Mouse (Mus musculus): ENCODE measurements around the gene Ddx55.

Ddx55 gene

DNA sequence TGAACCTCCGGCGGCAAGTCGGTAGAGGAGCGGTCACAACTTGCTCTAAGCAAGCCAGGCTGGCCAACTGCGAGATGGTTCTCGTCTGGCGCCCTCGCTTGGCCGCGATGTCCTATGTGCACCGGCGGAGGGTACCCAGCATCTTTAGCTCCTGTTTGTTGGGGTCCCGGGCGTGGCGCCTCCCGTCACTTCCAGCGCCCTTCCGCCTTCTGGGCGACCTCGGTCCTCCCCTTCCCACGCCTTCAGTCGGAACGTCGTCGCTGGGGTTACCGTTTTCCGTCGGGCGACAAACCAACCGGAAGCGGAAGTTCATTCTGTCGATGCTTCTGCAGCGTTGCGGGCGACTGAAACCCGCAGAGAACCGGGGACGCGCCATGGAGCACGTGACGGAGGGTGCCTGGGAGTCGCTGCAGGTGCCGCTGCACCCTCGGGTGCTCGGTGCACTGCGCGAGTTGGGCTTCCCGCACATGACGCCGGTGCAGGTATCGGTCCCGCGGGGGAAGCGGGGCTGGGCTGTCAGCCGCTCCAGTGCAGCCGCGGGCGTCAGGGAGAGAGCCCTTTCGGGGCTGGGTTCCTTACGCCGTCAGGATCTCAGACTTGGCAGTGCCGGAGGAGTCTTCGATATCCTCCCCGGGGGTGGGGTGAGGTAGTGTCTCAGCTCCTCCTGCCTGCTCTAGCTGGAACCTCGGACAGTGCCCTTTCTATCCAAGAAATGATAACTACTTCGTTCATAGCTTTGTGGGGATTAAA is at the start of gene Ddx55:
TSS of gene Ddx55 (plus strand) at position 307 of the 750 bp plus-strand sequence.
- peak; percentile 91 for DNase-seq

DNA sequence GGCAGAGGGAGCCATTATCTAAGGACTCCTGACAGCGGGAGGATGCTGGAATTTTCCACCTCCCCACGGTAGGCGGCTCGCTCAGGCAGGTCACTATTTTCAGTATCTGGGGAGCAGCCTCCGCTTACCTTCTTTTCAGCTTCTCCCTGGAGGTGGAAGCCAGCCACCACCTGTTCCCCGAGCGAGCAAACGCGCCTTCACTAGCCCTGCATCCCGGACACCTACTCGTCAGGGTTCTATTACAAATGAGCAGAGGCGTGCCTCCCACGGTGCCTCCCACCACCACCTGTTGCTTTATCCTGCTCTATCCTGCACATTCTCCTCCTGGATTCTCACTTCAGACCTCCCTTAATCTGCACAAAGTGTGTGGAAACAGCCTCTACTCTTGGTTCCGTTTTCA is 48.9 kb upstream of the Ddx55 start:
- DNase-seq = no peak

DNA sequence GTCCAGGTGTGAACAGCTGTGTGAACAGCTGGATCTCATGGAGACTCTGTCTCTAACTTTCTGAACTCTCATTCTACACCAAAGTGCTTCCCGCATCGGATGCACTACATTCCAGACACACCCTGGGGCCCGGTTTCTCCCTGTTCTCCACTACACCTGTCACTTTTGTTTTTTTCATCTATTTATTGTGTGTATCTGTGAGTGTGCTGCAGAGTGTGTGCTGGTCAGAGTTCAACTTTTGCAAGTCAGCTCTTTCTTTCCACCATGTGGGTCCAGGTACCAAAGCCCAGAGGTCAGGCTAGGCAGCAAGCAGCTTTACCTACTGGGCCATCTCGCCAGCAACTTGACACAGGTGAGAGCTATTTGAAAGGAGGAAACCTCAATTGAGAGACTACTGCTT is 47.4 kb upstream of the Ddx55 start:
- DNase-seq = no peak

DNA sequence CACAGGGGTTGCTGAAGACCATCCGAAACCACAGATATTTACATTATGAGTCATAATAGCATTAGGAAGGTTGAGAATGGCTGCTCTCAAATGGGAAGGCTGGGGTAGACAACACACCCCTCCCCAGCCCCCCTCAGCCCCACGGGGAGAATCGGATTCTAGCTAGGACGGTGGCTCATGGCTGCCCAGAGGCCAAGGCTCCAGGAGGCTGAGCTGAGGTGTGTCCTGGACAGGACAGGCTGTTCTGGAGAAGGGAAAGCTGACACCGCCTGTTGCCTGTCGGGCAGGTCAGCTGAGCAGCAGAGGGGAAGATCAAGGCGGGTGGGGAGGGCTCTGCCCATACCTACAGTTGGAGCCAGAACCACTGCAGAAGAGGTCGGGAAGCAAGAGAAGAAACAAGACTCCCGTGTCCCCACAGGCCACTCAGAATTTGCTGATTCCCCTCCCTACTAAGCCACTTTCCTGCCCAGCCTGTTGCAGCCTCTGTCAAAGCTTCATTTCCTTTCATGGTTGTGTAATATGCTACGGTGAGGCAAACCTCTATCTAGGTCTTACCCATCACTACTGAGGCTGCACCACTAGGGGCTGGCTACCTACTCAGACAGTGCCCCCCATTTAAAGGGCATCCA is 45.8 kb upstream of the Ddx55 start:
- no peak for DNase-seq

DNA sequence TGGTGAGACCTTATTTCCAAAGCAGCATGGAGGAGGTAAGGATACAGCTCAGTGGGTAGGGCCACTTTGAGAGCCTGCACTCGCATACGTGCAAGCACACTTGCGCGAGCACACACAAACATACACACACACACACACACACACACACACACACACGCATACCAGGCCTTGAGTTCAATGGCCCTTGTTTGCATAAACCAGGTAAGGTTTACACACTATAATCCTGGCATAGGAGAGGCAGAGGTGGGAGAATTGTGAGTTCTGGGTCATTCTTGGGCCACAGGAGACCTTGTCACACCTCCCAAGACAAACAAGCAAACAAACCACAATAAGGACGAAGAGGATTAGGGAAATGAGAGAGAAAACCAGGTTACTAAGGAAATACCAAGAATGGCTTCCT is 43.5 kb upstream of the Ddx55 start:
- DNase-seq = peak; percentile 33

DNA sequence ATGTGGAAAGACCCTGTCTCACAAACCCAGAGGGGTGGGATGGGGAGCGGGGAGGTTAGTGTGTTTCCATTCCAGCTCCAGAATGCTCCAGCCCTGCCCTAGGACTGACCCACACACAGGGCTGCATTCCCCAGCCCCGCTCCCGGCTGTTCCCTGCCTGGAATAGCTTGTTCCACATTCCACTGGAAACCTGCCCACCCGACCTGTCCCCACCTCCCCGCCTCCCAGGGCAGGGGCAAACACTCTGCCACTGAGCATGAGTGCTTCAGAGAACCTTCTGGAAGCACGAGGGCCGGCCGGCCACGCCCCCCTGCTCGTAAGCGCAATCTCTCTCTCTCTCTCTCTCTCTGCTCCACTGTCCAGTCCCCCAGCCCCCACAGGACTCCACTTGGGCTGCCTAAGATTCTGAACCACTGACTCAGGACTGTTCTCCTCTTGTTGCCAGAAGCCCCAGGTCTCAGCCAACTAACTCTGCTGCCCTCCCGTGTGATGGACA is 42.9 kb upstream of the Ddx55 start:
- peak; percentile 88 for DNase-seq

DNA sequence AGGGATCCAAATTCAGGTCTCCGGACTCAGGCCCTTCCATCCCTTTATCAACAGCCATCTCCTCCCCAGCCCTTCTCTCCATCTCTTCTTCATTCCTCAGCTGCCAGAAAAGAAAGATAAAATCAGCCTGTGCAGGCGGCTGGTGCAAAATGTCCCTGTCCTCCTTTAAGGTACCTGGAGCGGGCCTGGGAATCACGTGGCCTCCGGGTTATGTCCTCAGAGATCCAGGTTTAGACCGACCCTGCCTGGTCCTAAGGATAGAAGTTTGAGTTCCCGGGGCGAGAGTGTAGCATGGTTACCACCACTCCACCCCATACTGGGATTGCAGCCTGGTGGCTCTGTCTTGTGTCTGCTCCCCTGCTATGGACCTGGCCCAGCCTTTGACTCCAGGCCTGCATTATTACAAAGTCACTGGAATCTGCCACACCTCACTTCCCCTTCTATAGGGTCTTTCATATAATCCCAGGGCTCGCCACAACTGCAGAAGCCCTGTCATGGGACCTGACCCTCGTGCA is 42.1 kb upstream of the Ddx55 start:
- no peak for DNase-seq

DNA sequence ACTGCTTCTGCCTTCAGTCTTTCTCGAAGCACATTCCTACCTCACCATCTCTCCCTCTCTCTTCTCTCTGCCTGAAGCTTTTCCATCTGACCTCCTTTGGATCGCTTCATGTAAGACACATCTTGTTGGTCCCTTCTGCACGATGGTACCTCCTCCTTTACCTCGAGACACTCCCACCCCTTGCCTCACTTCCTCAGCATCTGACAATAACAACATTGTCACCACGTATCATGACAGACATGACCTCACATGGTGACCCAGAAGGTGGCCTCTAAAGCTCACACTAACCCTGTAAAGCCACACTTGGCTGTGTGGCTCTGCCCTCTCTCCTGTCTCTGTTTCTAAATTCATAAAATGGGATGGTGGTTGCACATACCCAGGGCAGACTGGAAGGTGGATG is 36.9 kb upstream of the Ddx55 start:
- no peak for DNase-seq

DNA sequence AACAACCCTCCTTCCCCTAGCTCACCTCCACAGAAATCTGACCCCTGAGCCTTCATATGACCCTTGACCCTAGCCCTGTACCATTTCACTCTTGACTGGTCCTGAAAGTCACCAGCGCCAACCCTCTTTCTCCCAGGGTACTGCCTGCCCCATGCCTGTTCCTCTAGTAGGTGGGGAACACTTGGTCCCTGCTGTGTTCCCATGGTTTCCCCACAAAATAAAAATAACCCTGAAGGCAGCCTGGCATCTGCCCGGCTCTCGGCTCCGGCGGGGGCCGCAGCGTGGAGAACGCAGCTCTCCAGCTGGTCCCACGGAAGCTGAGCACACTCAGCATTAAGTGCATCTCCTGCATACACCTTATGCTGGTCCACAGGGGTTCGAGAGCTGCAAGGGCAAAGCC is 34.0 kb upstream of the Ddx55 start:
- no peak for DNase-seq

DNA sequence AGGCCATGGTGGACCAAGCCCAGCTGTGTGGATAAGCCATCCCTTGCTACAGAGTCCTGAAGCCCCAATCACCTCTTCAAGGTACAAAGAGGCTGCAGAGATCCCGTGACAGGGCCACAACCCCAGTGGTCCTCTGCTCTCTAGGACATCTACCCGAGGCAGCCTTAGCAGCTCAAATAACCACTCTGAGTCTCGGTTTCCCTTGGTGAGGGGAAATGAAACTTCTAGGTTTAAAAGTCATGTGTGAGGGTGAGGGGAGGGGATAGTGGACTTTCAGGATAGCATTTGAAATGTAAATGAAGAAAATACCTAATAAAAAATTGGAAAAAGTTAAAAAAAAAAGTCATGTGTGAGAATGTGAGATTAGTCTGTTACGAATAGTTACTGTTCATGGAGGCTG is 31.1 kb upstream of the Ddx55 start:
- no peak for DNase-seq

DNA sequence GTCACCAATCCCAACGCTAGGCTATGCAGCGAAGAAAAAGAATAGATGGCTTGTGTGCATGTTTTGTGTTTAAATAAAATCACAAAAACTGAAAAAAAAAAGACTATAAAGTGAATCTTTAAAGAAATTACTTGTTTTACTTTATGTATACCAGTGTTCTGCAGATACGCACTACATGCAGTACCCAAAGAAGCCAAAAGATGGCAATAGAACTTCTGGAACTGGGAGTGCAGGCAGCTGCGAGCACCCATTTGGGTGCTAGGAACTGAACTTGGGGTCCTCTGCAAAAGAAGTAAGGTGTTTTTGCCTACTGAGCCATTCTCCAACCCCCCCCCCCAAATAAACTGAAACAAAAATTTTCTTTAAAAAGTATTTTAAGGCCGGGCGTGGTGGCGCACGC is 29.6 kb upstream of the Ddx55 start:
- DNase-seq = no peak

DNA sequence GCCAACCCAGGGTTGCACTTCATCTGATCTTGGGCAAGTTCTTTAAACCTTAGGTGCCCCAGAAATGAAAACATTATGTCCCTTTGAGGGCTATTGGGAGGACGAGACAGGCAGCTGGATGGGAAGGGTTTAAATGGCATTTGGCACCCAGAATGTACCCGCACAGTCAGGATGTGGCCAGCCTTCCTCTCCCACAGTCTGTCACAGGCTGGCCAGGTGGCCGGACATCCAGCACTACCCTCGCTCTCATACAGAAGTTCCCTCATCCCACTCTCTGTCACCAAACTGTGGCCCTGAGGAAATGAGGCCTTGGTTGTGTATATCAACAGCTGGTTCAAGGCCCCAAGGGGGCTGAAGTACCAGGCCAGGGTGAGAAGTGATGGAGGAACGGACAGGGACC is 27.7 kb upstream of the Ddx55 start:
- no peak for DNase-seq

DNA sequence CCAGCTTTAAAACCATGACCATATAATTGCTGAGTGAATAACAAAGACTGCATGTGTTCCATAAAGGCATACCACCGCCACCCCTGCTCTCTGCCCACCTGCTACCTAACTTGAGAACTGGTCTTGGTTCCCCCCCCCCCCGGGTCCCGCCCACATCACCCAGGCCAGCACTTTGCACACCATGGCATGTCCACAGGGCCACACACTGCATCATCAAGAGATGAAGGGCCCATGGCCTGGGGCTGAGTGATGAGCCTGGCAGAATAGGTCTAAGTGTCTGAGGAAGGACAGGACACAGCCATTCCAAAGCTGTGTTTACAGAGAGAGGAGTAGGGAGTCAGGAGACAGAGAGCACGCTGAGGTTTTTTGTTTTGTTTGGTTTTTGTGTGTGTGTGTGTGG is 24.3 kb upstream of the Ddx55 start:
- DNase-seq = no peak

DNA sequence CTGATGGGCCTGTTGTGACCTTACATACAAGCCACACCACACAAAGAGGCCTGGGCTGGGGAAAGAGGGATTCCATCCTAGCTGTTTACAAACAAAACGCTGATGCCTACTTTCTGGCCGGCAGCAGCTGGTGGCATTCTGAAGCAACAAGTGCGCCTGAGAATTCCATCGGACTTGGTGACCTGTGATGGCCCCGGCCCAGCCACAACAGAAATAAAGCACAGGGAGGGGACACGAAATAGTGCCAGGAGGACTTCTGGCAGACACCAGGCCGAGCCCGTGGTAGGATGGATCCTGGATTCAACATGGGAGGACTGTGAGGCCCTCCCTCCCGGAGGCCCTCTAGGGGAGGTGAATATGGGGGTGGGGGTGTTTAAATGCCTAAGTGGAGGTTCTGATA is 23.9 kb upstream of the Ddx55 start:
- DNase-seq = peak; percentile 31

DNA sequence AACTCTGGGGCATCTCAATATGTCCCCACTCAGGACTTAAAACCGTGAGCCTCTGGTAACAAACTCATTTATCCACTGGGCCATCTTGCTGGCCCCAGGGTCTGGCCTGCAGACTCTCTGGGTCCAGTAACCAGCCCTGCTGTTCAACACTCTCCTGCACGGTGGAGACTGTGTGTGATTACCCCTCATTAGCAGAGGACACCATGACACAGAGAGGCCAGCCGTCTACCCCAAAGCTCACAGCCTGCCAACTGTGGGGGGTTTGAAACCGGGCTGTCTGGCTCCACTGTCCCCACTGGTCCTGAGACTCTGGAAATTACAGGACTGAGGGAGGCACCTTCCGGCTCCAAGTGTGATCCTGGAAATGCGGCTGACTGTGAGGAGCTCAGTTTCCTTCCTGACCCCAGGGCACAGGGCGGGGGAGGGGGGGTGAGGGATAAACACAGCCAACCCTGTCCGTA is 23.4 kb upstream of the Ddx55 start:
- DNase-seq = peak; percentile 63

DNA sequence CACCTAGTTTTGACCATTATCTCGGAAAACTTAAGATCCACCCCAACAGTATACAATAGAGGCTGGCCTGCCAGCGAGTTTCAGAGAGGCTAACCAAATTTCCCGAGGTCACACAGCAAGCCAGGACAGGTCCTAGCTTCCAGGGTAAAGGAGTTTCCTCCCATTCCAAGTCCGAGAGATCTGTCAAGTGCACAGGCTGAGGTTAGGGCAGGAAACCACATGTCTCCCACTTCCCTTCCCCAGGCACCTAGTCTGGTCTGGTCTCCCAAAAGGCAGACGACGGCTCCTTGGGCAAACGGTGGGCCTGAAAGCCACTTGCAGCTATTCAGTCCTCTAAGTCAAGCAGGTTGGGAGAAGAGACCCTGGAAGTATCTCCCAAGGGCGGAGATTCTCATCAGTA is 23.0 kb upstream of the Ddx55 start:
- peak; percentile 41 for DNase-seq

DNA sequence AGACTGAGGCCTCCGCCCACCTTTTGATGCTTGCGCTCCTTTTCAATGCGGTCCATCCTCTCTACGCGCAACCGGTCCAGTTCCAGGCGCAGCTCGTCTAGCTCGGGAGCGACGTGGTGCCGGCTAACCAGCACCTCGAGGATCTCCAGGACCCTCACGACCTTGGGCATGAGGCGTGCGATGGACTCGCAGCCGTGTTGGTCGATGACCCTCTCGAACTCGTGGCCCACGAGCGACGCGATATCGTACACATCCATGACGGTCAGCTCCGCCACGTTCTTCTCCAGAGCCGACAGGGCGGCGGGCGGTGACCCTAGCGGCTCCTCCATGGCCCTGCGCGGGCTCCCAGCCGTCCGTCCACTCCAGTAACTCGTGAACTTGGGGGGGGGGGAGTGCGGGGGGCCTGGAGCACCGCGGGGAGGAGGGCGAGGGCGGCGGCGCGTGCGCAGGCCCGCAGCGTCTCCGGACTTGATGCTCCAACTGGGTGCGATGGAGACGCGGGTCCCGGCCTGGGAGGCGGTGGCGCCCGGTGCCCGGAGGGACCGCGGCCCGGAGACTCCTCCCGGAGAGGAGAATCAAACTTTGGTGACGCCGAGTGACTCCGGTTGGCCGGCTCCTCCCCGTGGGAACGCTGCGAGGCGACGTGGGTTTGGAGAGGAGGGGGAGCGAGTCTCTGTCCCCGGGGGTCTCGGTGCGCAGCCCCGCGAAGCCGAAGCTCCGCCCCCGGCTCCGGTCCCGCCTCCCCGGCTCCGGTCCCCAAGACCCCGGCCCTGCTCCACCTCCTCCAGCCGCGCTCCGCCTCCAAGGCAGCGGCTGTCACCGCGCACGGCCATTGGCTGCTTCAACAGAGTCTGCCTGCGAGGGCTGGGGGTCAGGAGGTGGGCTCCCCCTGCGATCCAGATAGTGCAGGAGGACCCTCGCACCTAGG is 21.7 kb upstream of the Ddx55 start, which contains the start of gene Rilpl1:
TSS of gene Rilpl1 (minus strand) at position 737 of the 928 bp plus-strand sequence.
- peak; percentile 91 for DNase-seq

DNA sequence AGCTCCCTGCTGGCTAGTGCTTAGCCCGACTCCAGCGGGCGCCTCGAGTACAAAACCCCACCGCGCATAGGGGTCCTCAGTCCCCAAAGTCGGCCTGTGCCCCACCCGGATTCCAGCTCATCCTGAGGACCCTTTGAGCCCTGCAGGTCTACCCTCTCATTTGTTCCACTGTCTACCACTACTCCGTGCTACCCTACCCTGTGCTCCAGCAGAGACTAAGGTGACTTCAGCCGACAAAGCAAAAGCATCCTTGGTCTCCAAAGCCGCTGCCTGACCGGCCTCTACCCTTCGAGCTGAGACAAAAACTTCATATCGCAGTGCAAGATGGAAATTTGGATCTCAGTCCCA is 21.1 kb upstream of the Ddx55 start:
- DNase-seq = no peak

DNA sequence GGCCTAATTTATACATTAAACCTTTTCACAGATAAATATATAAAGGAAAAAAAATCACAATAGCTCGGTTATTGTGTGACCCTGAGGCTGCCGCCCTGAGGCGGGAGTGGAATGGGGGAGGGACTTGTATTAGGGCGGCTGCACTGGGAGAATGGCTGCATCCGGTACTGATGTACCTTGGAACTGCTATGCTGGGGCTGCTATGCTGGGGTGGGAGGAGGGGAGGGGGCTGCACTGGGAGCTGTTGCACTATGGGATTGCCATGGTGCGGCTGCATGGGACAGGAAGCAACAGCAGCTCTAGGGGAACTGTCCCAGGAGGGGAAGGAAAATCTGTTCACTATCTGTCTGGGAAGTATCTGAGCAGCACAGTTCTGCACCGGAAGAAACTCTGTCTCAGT is 20.2 kb upstream of the Ddx55 start:
- peak; percentile 49 for DNase-seq

DNA sequence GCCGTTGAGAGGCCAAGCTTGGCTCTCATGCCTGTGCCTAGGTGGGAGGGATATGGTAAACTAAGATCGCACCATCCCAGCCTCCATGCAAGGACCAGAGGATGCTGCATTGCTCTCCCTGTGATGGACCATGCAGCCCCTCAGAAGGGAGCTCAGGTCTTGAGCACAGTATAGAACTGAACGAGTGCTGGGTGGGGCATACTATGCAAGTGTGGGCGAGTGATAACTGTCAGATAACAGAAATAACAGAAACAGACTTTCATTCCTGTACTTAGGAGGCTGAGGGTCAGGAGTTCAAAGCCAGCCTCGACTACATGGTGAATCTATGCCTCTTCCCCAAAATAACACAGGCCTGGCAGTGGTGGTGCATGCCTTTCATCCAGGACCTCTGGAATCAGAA is 17.6 kb upstream of the Ddx55 start:
- DNase-seq = no peak

DNA sequence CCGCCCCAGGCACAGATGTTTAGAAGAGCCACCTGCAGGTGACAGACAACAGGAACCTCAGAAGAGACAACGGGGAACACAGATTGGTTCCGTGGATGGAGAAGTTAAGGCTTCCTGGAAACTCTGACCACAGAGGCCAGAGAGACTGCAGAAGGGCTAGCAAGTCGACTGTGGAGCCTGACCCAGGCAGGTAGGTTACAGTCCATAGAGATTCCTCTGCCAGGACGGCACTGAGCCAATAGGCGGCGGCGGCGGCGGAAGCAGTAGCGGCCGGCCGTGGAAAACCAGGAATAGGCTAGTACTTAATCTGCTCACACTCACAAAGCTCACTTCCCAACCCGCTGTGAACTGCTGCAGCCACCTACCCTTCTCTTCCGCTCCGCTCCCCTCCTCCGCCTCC is 15.9 kb upstream of the Ddx55 start:
- peak; percentile 84 for DNase-seq

DNA sequence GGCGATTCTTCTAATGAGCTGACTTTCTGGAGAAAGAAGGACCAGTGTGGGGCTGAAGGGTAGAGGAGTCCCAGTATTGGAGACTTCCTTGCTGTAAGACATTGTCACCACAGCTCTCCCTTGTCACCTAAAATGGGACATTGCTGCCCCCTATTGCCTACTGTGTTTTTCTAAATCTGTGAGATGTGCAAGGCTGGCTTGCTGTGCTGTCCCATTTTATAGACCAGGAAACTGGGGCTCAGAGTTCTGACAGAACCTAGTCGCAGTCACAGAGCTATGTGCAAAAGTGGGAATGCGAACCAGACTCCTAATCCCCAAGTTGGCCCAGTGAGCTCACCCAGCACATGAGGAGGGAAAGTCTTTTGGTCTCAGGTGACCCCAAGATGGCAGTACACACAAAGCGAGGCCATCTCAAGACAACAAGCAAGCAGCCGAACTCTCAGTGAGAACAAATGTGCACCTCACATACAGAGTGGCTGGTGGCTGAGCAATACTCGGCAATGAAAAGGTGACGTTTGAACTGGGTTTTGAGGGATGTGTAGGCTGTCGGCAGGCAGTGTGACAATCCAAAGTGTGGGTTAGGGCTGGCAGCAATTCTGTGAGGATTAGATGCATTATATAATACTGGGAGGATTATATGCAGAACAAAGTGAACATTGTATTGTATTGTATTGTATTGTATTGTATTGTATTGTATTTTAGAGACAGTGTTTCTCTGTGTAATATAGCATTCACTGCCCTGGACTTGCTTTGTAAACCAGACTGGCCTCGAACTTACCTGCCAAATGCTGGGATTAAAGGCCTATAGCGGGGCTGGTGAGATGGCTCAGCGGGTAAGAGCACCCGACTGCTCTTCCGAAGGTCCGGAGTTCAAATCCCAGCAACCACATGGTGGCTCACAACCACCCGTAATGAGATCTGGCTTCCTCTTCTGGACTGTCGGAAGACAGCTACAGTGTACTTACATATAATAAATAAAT is 13.6 kb upstream of the Ddx55 start:
- DNase-seq = peak; percentile 77

Measured in kidney, postnatal 14 days (tissue).